Mouse (Mus musculus) midbrain, embryonic 14.5 days (tissue): ENCODE measurements around the gene Myh10. TPM values are rescaled to one million over a fixed set of nuclear protein-coding genes. Genes with fewer than 3 reads are reported as not detected.

Source experiments
- ATAC-seq: fragments of 200-750 bp; cut with Nextera tagmentation; 2 replicates; pipeline ENCODE4 v1.8.0; 2017; ENCODE audit warnings: moderate number of reproducible peaks, moderate library complexity; ENCODE audit not compliant: low FRiP score, low TSS enrichment
- DNase-seq: peaks from one replicate; pipeline ENCODE4 v3.0.0-alpha.2; 2015
- H3K27ac ChIP-seq: fragments of 300-500 bp; sonication (generic); replicated peaks from 2 replicates; pipeline ENCODE4 v1.5.1; 2014; ENCODE audit warnings: mild to moderate bottlenecking, low read depth, low read length, moderate library complexity
- H3K27me3 ChIP-seq: fragments of 300-500 bp; sonication (generic); 2 replicates; pipeline ENCODE4 v1.6.1; 2014; ENCODE audit warnings: low read length, control low read depth, mixed read lengths; ENCODE audit not compliant: control insufficient read depth, insufficient read depth
- H3K36me3 ChIP-seq: fragments of 300-500 bp; sonication (generic); 2 replicates; pipeline ENCODE4 v1.6.1; 2014; ENCODE audit warnings: low read length, control low read depth; ENCODE audit not compliant: control insufficient read depth, insufficient read depth
- H3K4me1 ChIP-seq: fragments of 300-500 bp; sonication (generic); 2 replicates; pipeline ENCODE4 v1.6.1; 2014; ENCODE audit warnings: mild to moderate bottlenecking, antibody characterized with exemption, low read length, control low read depth; ENCODE audit not compliant: control insufficient read depth, insufficient read depth
- H3K4me2 ChIP-seq: fragments of 300-500 bp; sonication (generic); 2 replicates; pipeline ENCODE4 v1.6.1; 2014; ENCODE audit warnings: mild to moderate bottlenecking, low read length, moderate library complexity
- H3K4me3 ChIP-seq: fragments of 300-500 bp; sonication (generic); replicated peaks from 2 replicates; pipeline ENCODE4 v1.5.1; 2014; ENCODE audit warnings: low read depth, low read length
- H3K9ac ChIP-seq: fragments of 300-500 bp; sonication (generic); replicated peaks from 2 replicates; pipeline ENCODE4 v1.6.1; 2014; ENCODE audit warnings: mild to moderate bottlenecking, low read length, moderate library complexity
- H3K9me3 ChIP-seq: fragments of 300-500 bp; sonication (generic); 2 replicates; pipeline ENCODE4 v1.6.1; 2016; ENCODE audit warnings: low read length, control low read depth, mixed read lengths; ENCODE audit not compliant: control insufficient read depth
- WGBS: fragments of 180-500 bp; shearing (Covaris S2); extraction: QIAGEN DNeasy Blood & Tissue Kit; methylation state at CpG from one replicate; pipeline ENCODE4 v1.1.7; 2014; 5-methylcytosine and 5-hydroxymethylcytosine counted together
- polyA plus RNA-seq: library from polyadenylated mRNA; unstranded; fragments of >200 nt; fragmentation: Nextera tagmentation; extraction: Ambion mirVana; gene quantifications from 2 replicates; pipeline ENCODE4 v1.2.1, GENCODE M21; 2014

Myh10 gene
- polyA plus RNA-seq, 1 experiment from 2014 or later, result 107 TPM

DNA sequence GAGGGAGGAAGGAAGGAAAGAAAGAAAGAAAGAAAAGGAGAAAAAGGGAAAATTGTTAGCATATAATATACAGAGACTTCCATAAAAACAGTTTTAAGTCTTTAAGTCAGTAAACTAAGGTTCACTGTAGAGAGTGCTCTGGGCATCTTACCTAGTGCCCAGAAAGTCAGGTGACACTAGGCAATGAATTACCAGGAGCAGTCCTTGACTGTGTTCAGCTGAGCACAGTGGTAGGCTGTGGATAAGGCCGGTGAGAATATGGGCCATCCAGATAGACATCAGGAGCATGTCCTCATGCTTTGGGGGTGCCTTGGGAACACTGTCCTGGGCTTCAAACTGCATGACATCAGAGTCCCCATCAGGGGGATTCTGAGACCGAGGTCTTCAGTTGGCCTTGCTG lies 58.8 kb downstream of the Myh10 start:
- H3K36me3 ChIP-seq, result peaks cover 57% of the 10 kb centered on the region
- H3K4me2 ChIP-seq, result no peak overlapping the region
- WGBS, result 79% methylated on average over 2 of the region's 2 CpGs
- no peak overlapping the region for H3K4me3 ChIP-seq
- H3K4me1 ChIP-seq, result 0 out of 2 replicates have a peak, but pooled peaks cover 2% of the 10 kb centered on the region
- ATAC-seq (no peak), DNase-seq (no peak)
- H3K27ac ChIP-seq, result no peak overlapping the region
- H3K27me3 ChIP-seq, result no peaks in the 10 kb centered on the region
- no peak overlapping the region for H3K9ac ChIP-seq
- no peaks in the 10 kb centered on the region for H3K9me3 ChIP-seq

- DNase-seq (no peak), ATAC-seq (no peak)
- H3K4me3 ChIP-seq, result no peak overlapping the region
- H3K27me3 ChIP-seq, result no peaks in the 10 kb centered on the region
- no peak overlapping the region for H3K4me2 ChIP-seq
- no peaks in the 10 kb centered on the region for H3K9me3 ChIP-seq
- no peak overlapping the region for H3K27ac ChIP-seq
- H3K36me3 ChIP-seq, result peaks cover 49% of the 10 kb centered on the region
- H3K4me1 ChIP-seq, result 0 out of 2 replicates have a peak, but pooled peaks cover 2% of the 10 kb centered on the region
- 83% methylated on average over 8 of the region's 8 CpGs for WGBS
- no peak overlapping the region for H3K9ac ChIP-seq
These were observed 59.6 kb downstream of the Myh10 start for GRCm38 (mm10) chr11:68750938-68751337.

- H3K4me2 ChIP-seq, result no peak overlapping the region
- H3K27ac ChIP-seq, result peak overlapping the region; percentile 43; the same call in 1 of the 2 replicates
- H3K4me3 ChIP-seq, result no peak overlapping the region
- H3K4me1 ChIP-seq, result 0 out of 2 replicates have a peak, but pooled peaks cover 2% of the 10 kb centered on the region
- H3K36me3 ChIP-seq, result peaks cover 21% of the 10 kb centered on the region
- 0 out of 2 replicates have a peak overlapping the region, but pooled peaks have one; percentile 7 for H3K9ac ChIP-seq
- ATAC-seq (no peak), DNase-seq (no peak)
- no peaks in the 10 kb centered on the region for H3K9me3 ChIP-seq
- no peaks in the 10 kb centered on the region for H3K27me3 ChIP-seq
- WGBS, result 64% methylated on average over 7 of the region's 7 CpGs
These were observed 62.9 kb downstream of the Myh10 start for GRCm38 (mm10) chr11:68754283-68754682.

GRCm38 (mm10) chr11:68756456-68757348 lies 65.3 kb downstream of the Myh10 start:
- H3K9ac ChIP-seq, result no peak overlapping the region
- no peak for DNase-seq
- no peaks in the 10 kb centered on the region for H3K9me3 ChIP-seq
- H3K27ac ChIP-seq, result no peak overlapping the region
- ATAC-seq, result no peak
- peaks cover 34% of the 10 kb centered on the region for H3K36me3 ChIP-seq
- H3K27me3 ChIP-seq, result no peaks in the 10 kb centered on the region
- no peak overlapping the region for H3K4me2 ChIP-seq
- H3K4me1 ChIP-seq, result 0 out of 2 replicates have a peak, but pooled peaks cover 2% of the 10 kb centered on the region
- H3K4me3 ChIP-seq, result no peak overlapping the region
- WGBS, result 82% methylated on average over 11 of the region's 11 CpGs

DNA sequence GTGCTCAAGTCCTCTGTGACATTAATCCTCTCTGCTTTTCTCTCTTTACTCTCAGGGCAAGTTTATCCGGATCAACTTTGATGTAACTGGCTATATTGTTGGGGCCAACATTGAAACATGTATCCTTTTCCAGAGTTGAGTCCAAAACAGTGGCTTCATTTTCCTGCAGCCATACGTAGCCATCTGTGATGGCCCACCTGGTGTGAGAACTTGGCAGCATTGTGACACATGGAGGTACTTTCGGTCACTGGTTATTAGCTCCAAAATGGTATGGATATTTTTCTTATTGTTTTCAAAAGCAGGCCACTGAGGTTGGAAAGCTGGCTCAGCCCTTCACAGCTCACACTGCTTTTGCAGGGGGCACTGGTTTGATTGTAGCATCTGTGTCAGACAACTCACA lies 68.3 kb downstream of the Myh10 start:
- no peaks in the 10 kb centered on the region for H3K4me1 ChIP-seq
- H3K27ac ChIP-seq, result no peak overlapping the region
- DNase-seq, result no peak
- H3K27me3 ChIP-seq, result no peaks in the 10 kb centered on the region
- ATAC-seq, result no peak
- peaks cover 51% of the 10 kb centered on the region for H3K36me3 ChIP-seq
- H3K4me3 ChIP-seq, result no peak overlapping the region
- no peak overlapping the region for H3K4me2 ChIP-seq
- WGBS, result 86% methylated on average over 3 of the region's 3 CpGs
- no peak overlapping the region for H3K9ac ChIP-seq
- H3K9me3 ChIP-seq, result no peaks in the 10 kb centered on the region

- Histone ChIP-seq H3K27me3 (no peaks in the 10 kb centered on the region), H3K9me3 (no peaks in the 10 kb centered on the region), H3K4me3 (no peak overlapping the region), H3K36me3 (peaks cover 66% of the 10 kb centered on the region), H3K9ac (no peak overlapping the region), H3K27ac (no peak overlapping the region), H3K4me2 (no peak overlapping the region), H3K4me1 (no peaks in the 10 kb centered on the region)
- 96% methylated on average over 4 of the region's 4 CpGs for WGBS
- ATAC-seq, result no peak
- no peak for DNase-seq
These were observed 69.8 kb downstream of the Myh10 start for GRCm38 (mm10) chr11:68761155-68761554.

GRCm38 (mm10) chr11:68761664-68762063 lies 70.3 kb downstream of the Myh10 start:
- no peak for ATAC-seq
- 88% methylated on average over 6 of the region's 6 CpGs for WGBS
- H3K27me3 ChIP-seq, result no peaks in the 10 kb centered on the region
- no peak overlapping the region for H3K4me3 ChIP-seq
- peaks cover 71% of the 10 kb centered on the region for H3K36me3 ChIP-seq
- no peak overlapping the region for H3K9ac ChIP-seq
- H3K4me1 ChIP-seq, result no peaks in the 10 kb centered on the region
- H3K9me3 ChIP-seq, result no peaks in the 10 kb centered on the region
- no peak overlapping the region for H3K27ac ChIP-seq
- no peak overlapping the region for H3K4me2 ChIP-seq
- no peak for DNase-seq

DNA sequence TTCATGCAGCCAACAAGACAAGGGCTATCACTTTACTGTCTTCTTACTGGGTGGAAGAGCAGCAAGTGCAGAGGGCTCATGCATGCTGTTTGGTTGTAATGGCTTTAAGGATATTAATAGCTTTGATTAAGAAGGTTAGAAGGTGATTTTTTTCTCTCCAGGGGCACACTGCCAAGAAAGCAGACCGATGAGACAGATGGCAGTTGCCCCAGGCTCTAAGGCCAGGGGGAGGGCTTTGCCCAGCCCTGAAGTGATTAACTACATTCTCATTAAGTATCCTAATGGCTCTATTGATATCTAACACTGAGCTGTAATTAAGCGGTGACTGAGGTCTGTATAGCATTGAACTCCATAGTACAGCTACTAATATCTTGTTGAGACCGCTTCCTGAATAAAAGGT lies 73.3 kb downstream of the Myh10 start:
- H3K4me3 ChIP-seq, result no peak overlapping the region
- WGBS, result 55% methylated on average over 3 of the region's 3 CpGs
- no peaks in the 10 kb centered on the region for H3K4me1 ChIP-seq
- no peak for ATAC-seq
- H3K9me3 ChIP-seq, result no peaks in the 10 kb centered on the region
- H3K36me3 ChIP-seq, result peaks cover 96% of the 10 kb centered on the region
- H3K27me3 ChIP-seq, result no peaks in the 10 kb centered on the region
- no peak overlapping the region for H3K4me2 ChIP-seq
- peak; percentile 40 for DNase-seq
- H3K9ac ChIP-seq, result no peak overlapping the region
- H3K27ac ChIP-seq, result no peak overlapping the region
